Mouse (Mus musculus) adrenal gland, adult 18-20 months (tissue): ENCODE measurements around the gene Actl7a. TPM values are rescaled to one million over a fixed set of nuclear protein-coding genes. Genes with fewer than 3 reads are reported as not detected.

Source experiments
- DNase-seq, 2 experiments: peaks; one replicate each; pipeline ENCODE4 v3.0.0; 2021 to 2022; ENCODE audit warnings: low spot score in 2 of 2
- total RNA-seq, 2 experiments: library from RNA; stranded (reverse); gene quantifications; 1 replicate in 1 of 2; 2 replicates in 1 of 2; pipeline ENCODE4 v1.2.3; 2021

The Actl7a gene
- total RNA-seq, 2 experiments from 2014 or later: not detected

DNA sequence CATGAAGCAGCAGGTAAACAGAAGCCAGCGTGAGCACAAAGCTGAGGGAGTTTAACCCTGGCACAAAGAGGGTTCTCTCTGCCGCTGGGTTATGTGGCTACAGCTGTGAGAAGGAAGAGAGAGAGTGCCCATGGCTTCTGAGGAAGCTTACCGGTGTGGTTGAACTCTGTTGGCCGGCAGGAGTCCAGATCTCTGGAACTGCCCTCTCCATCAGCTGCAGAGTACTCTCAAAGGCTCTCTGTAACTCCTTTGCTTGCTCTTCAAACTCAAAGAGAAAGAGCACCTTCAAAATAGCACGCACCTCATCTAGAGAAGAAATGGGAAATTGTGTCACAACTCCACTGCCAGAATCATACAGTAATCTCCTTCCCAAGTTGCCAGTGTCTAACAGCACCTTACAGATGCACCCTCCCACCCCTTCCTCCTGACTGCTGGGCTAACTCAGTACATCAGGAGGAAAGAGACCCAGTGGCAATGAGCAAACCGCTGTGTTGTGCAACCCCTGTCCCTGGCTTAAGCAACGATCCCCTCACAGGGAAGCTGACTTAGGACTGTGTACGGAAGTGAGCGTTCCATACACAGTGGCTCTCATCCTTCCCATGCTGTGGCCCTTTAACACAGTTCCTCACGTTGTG, 13.9 kb downstream of the Actl7a start:
- DNase-seq: no peak

DNA sequence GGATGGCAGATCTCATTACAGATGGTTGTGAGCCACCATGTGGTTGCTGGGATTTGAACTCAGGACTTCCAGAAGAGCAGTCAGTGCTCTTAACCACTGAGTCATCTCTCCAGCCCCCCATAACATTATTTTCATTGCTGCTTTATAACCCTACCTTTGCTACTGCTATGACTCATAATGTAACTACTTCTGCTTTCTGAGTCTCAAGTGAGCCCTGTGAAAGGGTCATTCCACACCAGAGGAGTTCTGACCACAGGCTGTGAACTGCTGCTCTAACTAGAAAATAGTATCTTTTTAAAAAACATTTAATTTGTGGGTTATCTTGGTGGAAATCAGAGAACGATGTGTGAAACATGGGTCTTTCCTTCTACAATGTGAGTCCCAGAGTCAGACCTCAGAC, 14.5 kb downstream of the Actl7a start:
- DNase-seq: no peak

DNA sequence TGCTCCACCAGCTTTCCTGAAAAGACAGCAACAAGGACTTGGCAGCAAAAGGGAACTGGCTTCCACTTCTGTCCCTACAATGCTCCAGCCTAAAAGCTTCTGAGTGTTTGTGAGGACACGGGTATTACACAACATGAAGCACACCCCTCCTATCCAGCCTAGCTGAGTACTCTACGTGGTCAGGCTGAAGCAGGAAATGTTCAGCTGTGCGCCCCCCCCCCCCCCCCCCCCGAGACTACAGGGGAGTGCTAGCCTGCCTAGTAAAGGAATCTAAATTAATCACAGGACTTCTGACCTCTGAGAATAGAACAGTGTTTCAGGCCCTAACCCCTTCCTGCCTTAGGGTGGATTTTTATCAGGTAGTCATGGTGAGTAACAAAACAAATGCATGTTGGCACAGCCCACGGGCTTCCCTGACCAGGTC, 24.7 kb downstream of the Actl7a start:
- no peak for DNase-seq

- DNase-seq: no peak
Measured at GRCm38 (mm10) chr4:56768913-56769312, 25.7 kb downstream of the Actl7a start.

DNA sequence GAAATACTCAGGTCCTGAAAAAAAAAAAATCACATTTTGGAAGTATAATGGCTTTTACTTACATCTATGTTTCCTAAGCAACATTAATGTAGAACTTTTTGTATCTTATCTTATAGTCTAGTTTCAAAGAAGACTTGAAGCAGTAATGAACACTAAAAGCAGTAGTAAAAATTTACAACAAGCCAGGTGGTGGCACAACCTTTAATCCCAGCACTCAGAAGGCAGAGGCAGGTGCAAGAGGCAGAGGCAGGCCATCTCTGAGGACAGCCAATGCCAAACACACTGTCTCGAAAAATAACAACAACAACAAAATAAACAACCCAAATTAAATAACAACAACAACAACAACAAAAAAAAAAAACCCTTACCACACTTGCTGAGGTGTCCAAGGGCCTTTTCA, 27.9 kb downstream of the Actl7a start:
- no peak for DNase-seq

DNA sequence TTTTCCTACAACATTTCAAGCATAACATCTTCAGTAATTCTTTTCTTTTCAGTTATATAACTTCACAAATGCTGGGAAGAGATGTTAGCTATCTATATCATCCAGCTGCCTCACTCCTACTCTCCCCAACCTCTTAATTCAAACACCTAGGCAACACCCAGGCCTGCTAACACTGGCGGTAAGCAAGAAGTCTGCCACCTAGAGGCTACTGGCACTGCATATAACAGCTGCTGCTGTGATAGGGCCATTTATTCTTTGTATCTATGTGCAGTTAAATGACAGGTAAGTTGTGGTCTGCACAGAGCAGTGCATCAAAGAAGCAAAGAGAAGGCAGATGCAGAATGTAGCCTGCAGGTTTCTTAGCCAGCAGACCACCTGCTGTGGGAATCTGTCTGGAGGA, 48.2 kb downstream of the Actl7a start:
- no peak for DNase-seq

Other genes starting within 250 kb of the Actl7a start
- gene Gm26657, start 3.3 kb upstream of the Actl7a start, total RNA-seq: not detected
- under 1 TPM in 1 of 2 experiments, not detected in 1; 0.19 TPM for gene Actl7b, start 2.0 kb upstream of the Actl7a start, total RNA-seq
- 10 to 100 TPM; 21.7 to 31.1 TPM for gene Elp1, start 58.9 kb downstream of the Actl7a start, total RNA-seq
- gene Fam206a, start 58.9 kb downstream of the Actl7a start, total RNA-seq: 10 to 100 TPM; 11.0 to 12.2 TPM
- 10 to 100 TPM in 1 of 2 experiments, 1 to 10 TPM in 1; 9.8 to 20.7 TPM for gene Ctnnal1, start 121.8 kb downstream of the Actl7a start, total RNA-seq
- gene Tmem245, start 204.0 kb downstream of the Actl7a start, total RNA-seq: 10 to 100 TPM; 35.7 to 46.8 TPM
- 1 to 10 TPM in 1 of 2 experiments, under 1 TPM in 1; 0.51 to 1.2 TPM for gene Frrs1l, start 247.0 kb downstream of the Actl7a start, total RNA-seq